Mouse (Mus musculus): ENCODE data around the gene Srgap3. TPM values are rescaled to one million over a fixed set of nuclear protein-coding genes. Genes with fewer than 3 reads are reported as not detected.

The Srgap3 gene
- total and polyA plus RNA-seq, 2 experiments from 2014 or later = 21.2 to 56.7 TPM

DNA sequence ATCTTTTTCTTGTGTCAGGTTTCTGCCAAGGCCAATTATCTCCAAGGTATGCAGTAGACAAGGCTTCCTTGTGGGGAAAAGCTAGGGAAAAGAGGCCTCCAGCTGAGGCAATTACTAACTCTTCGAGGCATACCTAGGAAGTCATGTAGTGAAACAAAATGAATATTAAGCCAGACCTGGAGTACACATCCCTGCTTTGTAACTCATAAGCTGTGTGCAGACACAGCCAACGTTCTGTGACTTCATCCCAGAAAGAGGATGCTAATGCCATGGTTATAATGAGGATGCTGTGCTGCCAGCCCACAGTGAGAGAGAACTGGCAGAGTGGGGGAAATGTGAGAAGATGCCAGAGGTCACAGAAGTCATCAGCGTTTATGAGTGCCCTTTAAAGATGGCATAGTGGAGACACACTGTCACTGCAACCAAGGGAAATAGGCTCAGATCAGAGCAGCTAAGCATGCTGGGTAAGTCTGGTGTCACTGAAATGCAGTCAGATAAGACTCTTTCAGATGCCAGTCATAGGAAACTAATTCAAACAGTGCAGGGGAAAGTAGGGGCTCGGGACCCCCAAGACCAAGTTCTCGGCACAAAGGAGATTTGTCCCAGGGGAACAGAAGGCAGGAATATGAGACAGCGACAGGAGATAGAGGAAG, 24.2 kb upstream of the Srgap3 start:
- Histone ChIP-seq H3K27me3 (ENCODE audit: insufficient read depth, low read length) (no peaks in the 10 kb centered on the region), H3K36me3 (ENCODE audit: insufficient read depth) (no peaks in the 10 kb centered on the region), H3K9me3 (ENCODE audit: low read length) (no peaks in the 10 kb centered on the region), H3K27ac (ENCODE audit: low read depth, low read length) (0 out of 2 replicates have a peak overlapping the region, but pooled peaks have one; percentile 82), H3K4me1 (ENCODE audit: insufficient read depth) (peaks cover 37% of the 10 kb centered on the region), H3K4me2 (ENCODE audit: low read depth) (no peak overlapping the region), H3K4me3 (ENCODE audit: low read depth, low read length) (no peak overlapping the region), H3K9ac (no peak overlapping the region)
- peak; percentile 44 for TF ChIP-seq CTCF (IDR thresholded peaks at IDR 0.05; ENCODE audit: low read depth)
- ATAC-seq = no peak
- DNase-seq = peak; percentile 46
- 9% methylated on average over 6 of the region's 6 CpGs for WGBS

DNA sequence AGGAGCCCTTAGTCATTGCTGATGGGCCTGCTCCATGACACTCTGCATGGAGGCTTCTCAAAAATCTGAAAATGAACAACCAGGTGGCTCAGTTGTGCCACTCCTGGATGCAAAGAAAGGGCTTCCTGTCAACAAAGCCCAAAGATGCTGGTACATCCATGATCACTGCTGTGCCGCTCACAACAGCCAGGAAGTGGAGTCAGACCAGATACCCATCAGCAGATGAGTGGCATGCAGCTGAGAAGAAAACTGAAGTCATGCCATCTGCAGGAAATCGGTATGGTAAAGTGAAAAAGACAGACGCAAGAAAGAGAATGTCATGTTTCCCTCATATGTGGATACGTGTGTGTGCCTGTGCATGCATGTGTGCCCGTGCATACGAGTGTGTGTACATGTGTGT, 20.3 kb upstream of the Srgap3 start:
- no peak for DNase-seq
- Histone ChIP-seq H3K9me3 (ENCODE audit: low read length) (no peaks in the 10 kb centered on the region), H3K27me3 (ENCODE audit: insufficient read depth, low read length) (no peaks in the 10 kb centered on the region), H3K4me3 (ENCODE audit: low read depth, low read length) (no peak overlapping the region), H3K4me1 (ENCODE audit: insufficient read depth) (peaks cover 16% of the 10 kb centered on the region), H3K27ac (ENCODE audit: low read depth, low read length) (no peak overlapping the region), H3K4me2 (ENCODE audit: low read depth) (no peak overlapping the region), H3K36me3 (ENCODE audit: insufficient read depth) (no peaks in the 10 kb centered on the region), H3K9ac (no peak overlapping the region)
- TF ChIP-seq CTCF (IDR thresholded peaks at IDR 0.05; ENCODE audit: low read depth) = no peak
- ATAC-seq = no peak
- 92% methylated on average over 6 of the region's 6 CpGs for WGBS

DNA sequence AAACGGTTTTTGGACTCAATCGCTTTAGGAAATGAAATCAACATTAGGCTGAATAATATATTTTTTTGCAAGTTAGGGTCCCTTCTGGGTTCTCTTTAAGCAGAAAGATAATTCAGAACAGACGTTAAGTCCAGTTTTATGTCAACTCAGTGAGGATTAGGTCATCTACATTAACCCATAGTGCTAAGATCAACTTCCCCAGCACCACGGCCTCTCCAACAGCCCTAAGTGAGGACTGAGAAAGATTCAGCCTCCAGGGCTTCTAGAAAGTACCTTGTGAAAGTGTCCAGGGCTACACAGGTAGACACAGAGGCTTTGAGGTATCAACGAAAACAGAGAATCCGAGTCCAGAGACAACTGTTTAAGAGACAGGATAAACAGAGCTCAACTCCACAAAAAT, 11.3 kb upstream of the Srgap3 start:
- TF ChIP-seq CTCF (IDR thresholded peaks at IDR 0.05; ENCODE audit: low read depth) = no peak
- Histone ChIP-seq H3K27me3 (ENCODE audit: insufficient read depth, low read length) (no peaks in the 10 kb centered on the region), H3K4me1 (ENCODE audit: insufficient read depth) (no peaks in the 10 kb centered on the region), H3K36me3 (ENCODE audit: insufficient read depth) (no peaks in the 10 kb centered on the region), H3K9ac (no peak overlapping the region), H3K4me3 (ENCODE audit: low read depth, low read length) (no peak overlapping the region), H3K9me3 (ENCODE audit: low read length) (no peaks in the 10 kb centered on the region), H3K27ac (ENCODE audit: low read depth, low read length) (no peak overlapping the region), H3K4me2 (ENCODE audit: low read depth) (no peak overlapping the region)
- ATAC-seq (no peak), DNase-seq (no peak)
- WGBS = 68% methylated on average over 6 of the region's 6 CpGs

DNA sequence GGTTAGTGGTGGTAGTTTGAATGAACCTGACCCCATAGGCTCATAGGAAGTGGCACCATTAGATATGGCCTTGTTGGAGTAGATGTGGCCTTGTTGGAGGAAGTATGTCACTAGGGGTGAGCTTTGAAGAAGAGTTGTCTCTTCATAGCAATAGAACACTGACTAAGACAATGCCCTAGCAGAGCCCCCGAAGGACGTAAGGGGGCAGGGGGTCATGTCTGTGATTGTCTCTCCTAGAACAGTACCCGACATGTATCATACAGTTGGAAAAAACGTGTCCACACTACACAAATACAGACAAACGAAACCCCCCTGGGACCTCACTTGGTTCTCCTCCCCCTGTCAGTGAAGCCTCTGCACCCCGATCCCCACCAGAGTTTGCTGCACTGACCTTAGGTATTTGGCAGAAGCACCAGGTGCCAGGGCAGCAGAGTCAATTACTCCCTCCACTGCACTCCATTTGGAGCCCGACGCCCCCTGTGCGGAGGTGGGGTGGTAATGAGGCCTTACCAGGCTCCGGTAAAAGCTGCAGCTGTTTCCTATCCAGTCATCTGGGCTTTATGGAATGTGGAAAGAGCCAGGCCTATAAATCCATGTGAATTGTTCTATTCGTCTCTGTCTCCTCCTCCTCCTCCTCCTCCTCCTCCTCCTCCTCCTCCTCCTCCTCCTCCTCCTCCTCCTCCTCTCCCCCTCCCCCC, 10.7 kb upstream of the Srgap3 start:
- DNase-seq (no peak), ATAC-seq (no peak)
- 60% methylated on average over 11 of the region's 11 CpGs for WGBS
- H3K9ac ChIP-seq = no peak overlapping the region
- no peaks in the 10 kb centered on the region for H3K27me3 ChIP-seq (ENCODE audit: insufficient read depth, low read length)
- no peak overlapping the region for H3K4me3 ChIP-seq (ENCODE audit: low read depth, low read length)
- no peak overlapping the region for H3K27ac ChIP-seq (ENCODE audit: low read depth, low read length)
- TF ChIP-seq CTCF (IDR thresholded peaks at IDR 0.05; ENCODE audit: low read depth) = no peak
- no peaks in the 10 kb centered on the region for H3K4me1 ChIP-seq (ENCODE audit: insufficient read depth)
- no peaks in the 10 kb centered on the region for H3K36me3 ChIP-seq (ENCODE audit: insufficient read depth)
- H3K4me2 ChIP-seq (ENCODE audit: low read depth) = no peak overlapping the region
- H3K9me3 ChIP-seq (ENCODE audit: low read length) = no peaks in the 10 kb centered on the region

- ATAC-seq = no peak
- DNase-seq = no peak
- Histone ChIP-seq H3K4me2 (ENCODE audit: low read depth) (no peak overlapping the region), H3K4me1 (ENCODE audit: insufficient read depth) (no peaks in the 10 kb centered on the region), H3K27me3 (ENCODE audit: insufficient read depth, low read length) (no peaks in the 10 kb centered on the region), H3K4me3 (ENCODE audit: low read depth, low read length) (no peak overlapping the region), H3K36me3 (ENCODE audit: insufficient read depth) (no peaks in the 10 kb centered on the region), H3K9ac (no peak overlapping the region), H3K9me3 (ENCODE audit: low read length) (no peaks in the 10 kb centered on the region), H3K27ac (ENCODE audit: low read depth, low read length) (no peak overlapping the region)
- WGBS = 86% methylated on average over 2 of the region's 2 CpGs
- TF ChIP-seq CTCF (IDR thresholded peaks at IDR 0.05; ENCODE audit: low read depth) = no peak
These were observed 8.7 kb upstream of the Srgap3 start for GRCm38 (mm10) chr6:112955773-112956172.

DNA sequence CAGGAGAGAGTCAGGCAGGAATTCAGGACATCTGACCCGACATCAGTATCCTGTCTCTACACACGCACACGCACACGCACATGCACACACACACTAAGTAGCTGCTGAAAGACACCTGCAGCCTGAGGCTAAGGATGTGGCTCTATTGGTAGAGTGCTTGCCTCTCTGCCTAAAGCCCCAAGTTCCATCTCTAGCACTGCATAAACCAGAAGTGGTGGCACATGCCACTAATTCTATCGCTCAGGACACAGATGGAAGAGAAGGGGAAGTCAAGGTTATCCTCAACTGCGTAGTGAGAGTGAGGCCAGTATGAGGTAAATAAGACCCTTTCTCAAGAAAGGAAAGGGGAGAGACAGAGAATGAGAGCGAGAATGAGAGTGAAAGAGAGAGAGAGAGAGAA, 6.8 kb upstream of the Srgap3 start:
- H3K27me3 ChIP-seq (ENCODE audit: insufficient read depth, low read length) = no peaks in the 10 kb centered on the region
- H3K4me1 ChIP-seq (ENCODE audit: insufficient read depth) = 0 out of 2 replicates have a peak, but pooled peaks cover under 1% of the 10 kb centered on the region
- no peak overlapping the region for H3K4me3 ChIP-seq (ENCODE audit: low read depth, low read length)
- no peak for TF ChIP-seq CTCF (IDR thresholded peaks at IDR 0.05; ENCODE audit: low read depth)
- H3K9ac ChIP-seq = no peak overlapping the region
- H3K4me2 ChIP-seq (ENCODE audit: low read depth) = no peak overlapping the region
- no peak overlapping the region for H3K27ac ChIP-seq (ENCODE audit: low read depth, low read length)
- no peak for ATAC-seq
- 92% methylated on average over 7 of the region's 7 CpGs for WGBS
- DNase-seq = no peak
- H3K36me3 ChIP-seq (ENCODE audit: insufficient read depth) = no peaks in the 10 kb centered on the region
- H3K9me3 ChIP-seq (ENCODE audit: low read length) = no peaks in the 10 kb centered on the region

GRCm38 (mm10) chr6:112951254-112951653, 4.2 kb upstream of the Srgap3 start:
- 0 out of 2 replicates have a peak, but pooled peaks cover 8% of the 10 kb centered on the region for H3K4me1 ChIP-seq (ENCODE audit: insufficient read depth)
- TF ChIP-seq CTCF (IDR thresholded peaks at IDR 0.05; ENCODE audit: low read depth) = peak; percentile 31; the same call in 1 of the 2 replicates
- no peak overlapping the region for H3K4me3 ChIP-seq (ENCODE audit: low read depth, low read length)
- DNase-seq = no peak
- H3K9me3 ChIP-seq (ENCODE audit: low read length) = no peaks in the 10 kb centered on the region
- H3K36me3 ChIP-seq (ENCODE audit: insufficient read depth) = no peaks in the 10 kb centered on the region
- no peaks in the 10 kb centered on the region for H3K27me3 ChIP-seq (ENCODE audit: insufficient read depth, low read length)
- WGBS = 76% methylated on average over 2 of the region's 2 CpGs
- ATAC-seq = no peak
- H3K4me2 ChIP-seq (ENCODE audit: low read depth) = no peak overlapping the region
- H3K9ac ChIP-seq = no peak overlapping the region
- no peak overlapping the region for H3K27ac ChIP-seq (ENCODE audit: low read depth, low read length)
